Mouse (Mus musculus) bone marrow, adult 2 months (tissue): ENCODE results near the gene Limk2.

Experiments used
- CTCF ChIP-seq: fragments of 200-500 bp; IDR thresholded peaks from 2 replicates; pipeline ENCODE4 v1.5.1; 2011; ENCODE audit warnings: low read length, control low read depth; ENCODE audit not compliant: control insufficient read depth, insufficient read depth
- POLR2A ChIP-seq: fragments of 200-500 bp; IDR thresholded peaks from 2 replicates; pipeline ENCODE4 v1.6.1; 2011; ENCODE audit warnings: low read depth, mild to moderate bottlenecking, control low read depth, low read length, borderline replicate concordance; ENCODE audit not compliant: control insufficient read depth

- no peak for TF ChIP-seq CTCF
- no peak for TF ChIP-seq POLR2A
These were observed 42.6 kb downstream of the Limk2 start for GRCm38 (mm10) chr11:3366411-3366810.
